Mouse (Mus musculus) MEL (cell line): Measurements from ENCODE around the gene Olfr350. TPM values are rescaled to one million over a fixed set of nuclear protein-coding genes. Genes with fewer than 3 reads are reported as not detected.

Experiments used
- DNase-seq: peaks from one replicate; pipeline ENCODE4 v3.0.0; 2011; ENCODE audit warnings: low read depth, low spot score
- H3K27ac ChIP-seq: 2 replicates; pipeline ENCODE4 v1.5.1; 2012; ENCODE audit warnings: low read depth, mild to moderate bottlenecking, control low read depth, low read length, moderate library complexity; ENCODE audit not compliant: control insufficient read depth
- H3K27me3 ChIP-seq, 2 experiments: fragments of 150-350 bp in 1 of 2; sonication (generic) in 1 of 2; 2 replicates each; pipeline ENCODE4 v1.6.1; 2012; ENCODE audit warnings: low read length in 2 of 2, mild to moderate bottlenecking in 2 of 2, improper control_type of control experiment in 1 of 2, moderate library complexity in 1 of 2; ENCODE audit not compliant: insufficient read depth in 2 of 2, control insufficient read depth in 1 of 2
- H3K36me3 ChIP-seq, 2 experiments: 2 replicates each; pipeline ENCODE4 v1.6.1; 2012 to 2014; ENCODE audit warnings: low read length in 2 of 2, improper control_type of control experiment in 1 of 2, inconsistent platforms in 1 of 2, mild to moderate bottlenecking in 1 of 2; ENCODE audit not compliant: insufficient read depth in 2 of 2, control insufficient read depth in 1 of 2
- H3K4me1 ChIP-seq, 2 experiments: fragments of 150-350 bp in 1 of 2; sonication (generic) in 1 of 2; 2 replicates each; pipeline ENCODE4 v1.6.1; 2012; ENCODE audit warnings: low read length in 2 of 2, improper control_type of control experiment in 1 of 2, mild to moderate bottlenecking in 1 of 2; ENCODE audit not compliant: insufficient read depth in 2 of 2, control insufficient read depth in 1 of 2
- H3K4me3 ChIP-seq, 2 experiments: fragments of 150-350 bp in 1 of 2; sonication (generic) in 1 of 2; 2 replicates each; pipeline ENCODE4 v1.5.1; 2012; ENCODE audit warnings: low read depth in 2 of 2, low read length in 2 of 2, mild to moderate bottlenecking in 2 of 2, moderate library complexity in 2 of 2, control low read depth in 1 of 2, improper control_type of control experiment in 1 of 2; ENCODE audit not compliant: control insufficient read depth in 1 of 2, insufficient read depth in 1 of 2
- H3K79me2 ChIP-seq: 2 replicates; pipeline ENCODE4 v1.6.1; 2012; ENCODE audit warnings: mild to moderate bottlenecking, low read length, moderate library complexity; ENCODE audit not compliant: control insufficient read depth, poor library complexity, insufficient read depth
- H3K9ac ChIP-seq: 2 replicates; pipeline ENCODE4 v1.6.1; 2012; ENCODE audit warnings: low read depth, mild to moderate bottlenecking, control low read depth, low read length, moderate library complexity; ENCODE audit not compliant: control insufficient read depth, poor library complexity, severe bottlenecking
- H3K9me3 ChIP-seq: fragments of 150-350 bp; sonication (generic); replicated peaks from 2 replicates; pipeline ENCODE4 v1.6.1; 2012; ENCODE audit warnings: mild to moderate bottlenecking, low read length, improper control_type of control experiment, moderate library complexity; ENCODE audit not compliant: insufficient read depth
- BHLHE40 ChIP-seq: IDR thresholded peaks from 2 replicates; pipeline ENCODE4 v1.6.1; 2012; ENCODE audit warnings: low read depth, mild to moderate bottlenecking, inconsistent platforms, low read length, improper control_type of control experiment, borderline replicate concordance
- CHD1 ChIP-seq: IDR thresholded peaks from 2 replicates; pipeline ENCODE4 v1.6.1; 2012; ENCODE audit warnings: low read depth, mild to moderate bottlenecking, inconsistent platforms, low read length, improper control_type of control experiment
- CHD2 ChIP-seq: IDR thresholded peaks from 2 replicates; pipeline ENCODE4 v1.6.1; 2011; ENCODE audit warnings: low read length, improper control_type of control experiment
- CTCF ChIP-seq, 3 experiments: IDR thresholded peaks in 2 of 3; conservative IDR thresholded peaks in 1 of 3; 2 replicates each; pipeline ENCODE4 v1.5.1; 2011 to 2012; ENCODE audit warnings: low read length in 3 of 3, low read depth in 2 of 3, mild to moderate bottlenecking in 2 of 3, improper control_type of control experiment in 1 of 3, inconsistent platforms in 1 of 3, mixed read lengths in 1 of 3, moderate library complexity in 1 of 3; ENCODE audit not compliant: control insufficient read depth in 1 of 3, insufficient read depth in 1 of 3, poor library complexity in 1 of 3, severe bottlenecking in 1 of 3
- E2F4 ChIP-seq: IDR thresholded peaks from 2 replicates; pipeline ENCODE4 v1.6.1; 2011; ENCODE audit warnings: low read depth, low read length, improper control_type of control experiment, borderline replicate concordance
- ELF1 ChIP-seq: IDR thresholded peaks from 2 replicates; pipeline ENCODE4 v1.6.1; 2014; ENCODE audit warnings: low read depth, mild to moderate bottlenecking, inconsistent platforms, low read length, improper control_type of control experiment, moderate library complexity
- EP300 ChIP-seq, 2 experiments: IDR thresholded peaks; 2 replicates each; pipeline ENCODE4 v1.6.1; 2011; ENCODE audit warnings: improper control_type of control experiment in 2 of 2, low read length in 2 of 2, low read depth in 1 of 2, mild to moderate bottlenecking in 1 of 2
- HCFC1 ChIP-seq: IDR thresholded peaks from 2 replicates; pipeline ENCODE4 v1.6.1; 2012; ENCODE audit warnings: low read depth, mild to moderate bottlenecking, inconsistent platforms, low read length, improper control_type of control experiment, moderate library complexity
- MAX ChIP-seq: IDR thresholded peaks from 2 replicates; pipeline ENCODE4 v1.6.1; 2011; ENCODE audit warnings: low read length, improper control_type of control experiment
- MXI1 ChIP-seq: IDR thresholded peaks from 2 replicates; pipeline ENCODE4 v1.6.1; 2011; ENCODE audit warnings: mild to moderate bottlenecking, low read depth, low read length, improper control_type of control experiment
- NELFE ChIP-seq: IDR thresholded peaks from 2 replicates; pipeline ENCODE4 v1.6.1; 2011; ENCODE audit warnings: low read depth, low read length, improper control_type of control experiment
- NRF1 ChIP-seq: IDR thresholded peaks from 2 replicates; pipeline ENCODE4 v1.6.1; 2014; ENCODE audit warnings: low read depth, mild to moderate bottlenecking, inconsistent platforms, low read length, improper control_type of control experiment, moderate library complexity; ENCODE audit not compliant: poor library complexity, insufficient read depth, severe bottlenecking
- POLR2A ChIP-seq, 2 experiments: IDR thresholded peaks; 2 replicates each; pipeline ENCODE4 v1.6.1; 2011 to 2012; ENCODE audit warnings: low read length in 2 of 2, mild to moderate bottlenecking in 2 of 2, control low read depth in 1 of 2, improper control_type of control experiment in 1 of 2, low read depth in 1 of 2, moderate library complexity in 1 of 2; ENCODE audit not compliant: control insufficient read depth in 1 of 2, insufficient read depth in 1 of 2, poor library complexity in 1 of 2
- SMC3 ChIP-seq: IDR thresholded peaks from 2 replicates; pipeline ENCODE4 v1.6.1; 2011; ENCODE audit warnings: low read depth, low read length, improper control_type of control experiment
- TAL1 ChIP-seq: IDR thresholded peaks from 2 replicates; pipeline ENCODE4 v1.6.1; 2012; ENCODE audit warnings: mild to moderate bottlenecking, inconsistent platforms, low read length, moderate library complexity, mixed read lengths
- ZC3H11A ChIP-seq: IDR thresholded peaks from 2 replicates; pipeline ENCODE4 v1.6.1; 2012; ENCODE audit warnings: low read depth, mild to moderate bottlenecking, inconsistent platforms, low read length, improper control_type of control experiment
- ZMIZ1 ChIP-seq: IDR thresholded peaks from 2 replicates; pipeline ENCODE4 v1.6.1; 2012; ENCODE audit warnings: low read depth, mild to moderate bottlenecking, inconsistent platforms, low read length, improper control_type of control experiment, moderate library complexity
- ZNF384 ChIP-seq: IDR thresholded peaks from 2 replicates; pipeline ENCODE4 v1.6.1; 2012; ENCODE audit warnings: low read depth, mild to moderate bottlenecking, inconsistent platforms, low read length, improper control_type of control experiment
- polyA plus RNA-seq, 2 experiments: library from polyadenylated mRNA; stranded (reverse) in 1 of 2; unstranded in 1 of 2; fragments of >175 nt in 1 of 2; fragments of >200 nt in 1 of 2; gene quantifications; 2 replicates each; pipeline versions ENCODE4 v1.2.1 to v1.2.4; 2012; ENCODE audit warnings: low replicate concordance in 2 of 2, low read depth in 1 of 2; ENCODE audit not compliant: insufficient read length in 2 of 2, insufficient read depth in 1 of 2, missing spikeins in 1 of 2
- total RNA-seq: library from RNA; depleted of rRNA; stranded (reverse); fragments of 300-350 nt; gene quantifications from 2 replicates; pipeline ENCODE4 v1.2.3, GENCODE M21; 2012; rRNA removed

Olfr350 gene
- total and polyA plus RNA-seq, 3 experiments, result not detected

GRCm38 (mm10) chr2:36892836-36893235 lies 46.7 kb downstream of the Olfr350 start, which contains the start of gene Olfr353:
Gene Olfr353, minus strand, starts transcription at chr2:36892936.
- Histone ChIP-seq H3K9ac (no peak within 1 kb of the TSS), H3K27me3 (no peaks in the 10 kb centered on the region), H3K27ac (no peak within 1 kb of the TSS), H3K4me3 (no peak within 1 kb of the TSS), H3K36me3 (no peaks in the 10 kb centered on the region), H3K9me3 (no peaks in the 10 kb centered on the region), H3K4me1 (no peaks in the 10 kb centered on the region), H3K79me2 (no peaks in the 10 kb centered on the region)
- no peak for DNase-seq
- TF ChIP-seq ZC3H11A (no peak), ZNF384 (no peak)

- DNase-seq, result no peak
- H3K27ac ChIP-seq, result no peak overlapping the region
- no peaks in the 10 kb centered on the region for H3K4me1 ChIP-seq
- no peak for TF ChIP-seq EP300 (IDR thresholded peaks at IDR 0.05; ENCODE audit: low read depth in 1 of 2, low read length in 2 of 2)
- no peak for TF ChIP-seq ZMIZ1
- no peak for TF ChIP-seq SMC3
- TF ChIP-seq HCFC1, result no peak
- no peak for TF ChIP-seq NRF1
- no peak for TF ChIP-seq CHD2
- no peak for TF ChIP-seq CHD1
- no peak for TF ChIP-seq BHLHE40
- TF ChIP-seq CTCF (IDR thresholded peaks at IDR 0.05 in 2 of 3, conservative IDR thresholded peaks at IDR 0.05 in 1 of 3; ENCODE audit: control insufficient read depth in 1 of 3, insufficient read depth in 1 of 3, low read depth in 2 of 3, low read length in 3 of 3, poor library complexity in 1 of 3, severe bottlenecking in 1 of 3), result no peak
- no peak for TF ChIP-seq TAL1
- no peak for TF ChIP-seq MXI1
- no peak for TF ChIP-seq MAX
- TF ChIP-seq NELFE, result no peak
- TF ChIP-seq POLR2A (IDR thresholded peaks at IDR 0.05; ENCODE audit: control insufficient read depth in 1 of 2, insufficient read depth in 1 of 2, low read depth in 1 of 2, low read length in 2 of 2, poor library complexity in 1 of 2), result no peak
- no peak for TF ChIP-seq ELF1
- no peak for TF ChIP-seq E2F4
- no peaks in the 10 kb centered on the region for H3K9me3 ChIP-seq
- H3K4me3 ChIP-seq, result no peak overlapping the region
- H3K36me3 ChIP-seq, result no peaks in the 10 kb centered on the region
- no peaks in the 10 kb centered on the region for H3K27me3 ChIP-seq
- H3K79me2 ChIP-seq, result no peaks in the 10 kb centered on the region
- no peak overlapping the region for H3K9ac ChIP-seq
These were observed 51.0 kb downstream of the Olfr350 start for GRCm38 (mm10) chr2:36897114-36897513.

Other genes with a start within 250 kb of the Olfr350 start
- not detected in 2 replicates for gene Olfr345, start 206.3 kb upstream of the Olfr350 start, total RNA-seq
- gene Olfr345, start 206.3 kb upstream of the Olfr350 start, polyA plus RNA-seq, result not detected
- not detected in 2 replicates for gene Olfr346, start 160.5 kb upstream of the Olfr350 start, total RNA-seq
- gene Olfr346, start 160.5 kb upstream of the Olfr350 start, polyA plus RNA-seq, result not detected
- not detected in 2 replicates for gene Olfr347, start 114.4 kb upstream of the Olfr350 start, total RNA-seq
- gene Olfr347, start 114.4 kb upstream of the Olfr350 start, polyA plus RNA-seq, result not detected
- not detected in 2 replicates for gene Olfr348, start 62.0 kb upstream of the Olfr350 start, total RNA-seq
- gene Olfr348, start 62.0 kb upstream of the Olfr350 start, polyA plus RNA-seq, result not detected
- gene Olfr50, start 55.8 kb upstream of the Olfr350 start, total RNA-seq, result not detected in 2 replicates
- gene Olfr50, start 55.8 kb upstream of the Olfr350 start, polyA plus RNA-seq, result not detected
- gene Olfr3, start 29.3 kb upstream of the Olfr350 start, total RNA-seq, result not detected in 2 replicates
- gene Olfr3, start 29.3 kb upstream of the Olfr350 start, polyA plus RNA-seq, result not detected
- not detected in 2 replicates for gene Olfr351, start 16.4 kb downstream of the Olfr350 start, total RNA-seq
- not detected for gene Olfr351, start 16.4 kb downstream of the Olfr350 start, polyA plus RNA-seq
- gene Olfr352, start 22.1 kb downstream of the Olfr350 start, total RNA-seq, result not detected in 2 replicates
- not detected for gene Olfr352, start 22.1 kb downstream of the Olfr350 start, polyA plus RNA-seq
- not detected in 2 replicates for gene Olfr353, start 46.6 kb downstream of the Olfr350 start, total RNA-seq
- not detected for gene Olfr353, start 46.6 kb downstream of the Olfr350 start, polyA plus RNA-seq
- gene Olfr354, start 59.4 kb downstream of the Olfr350 start, total RNA-seq, result not detected in 2 replicates
- gene Olfr354, start 59.4 kb downstream of the Olfr350 start, polyA plus RNA-seq, result not detected
- gene Olfr355, start 82.6 kb downstream of the Olfr350 start, total RNA-seq, result not detected in 2 replicates
- not detected for gene Olfr355, start 82.6 kb downstream of the Olfr350 start, polyA plus RNA-seq
- not detected in 2 replicates for gene Olfr356, start 90.8 kb downstream of the Olfr350 start, total RNA-seq
- not detected for gene Olfr356, start 90.8 kb downstream of the Olfr350 start, polyA plus RNA-seq
- not detected in 2 replicates for gene Olfr357, start 147.5 kb downstream of the Olfr350 start, total RNA-seq
- gene Olfr357, start 147.5 kb downstream of the Olfr350 start, polyA plus RNA-seq, result not detected
- gene Olfr358, start 163.0 kb downstream of the Olfr350 start, total RNA-seq, result not detected in 2 replicates
- not detected for gene Olfr358, start 163.0 kb downstream of the Olfr350 start, polyA plus RNA-seq
- gene Olfr360, start 219.4 kb downstream of the Olfr350 start, total RNA-seq, result not detected in 2 replicates
- not detected for gene Olfr360, start 219.4 kb downstream of the Olfr350 start, polyA plus RNA-seq
- gene Olfr361, start 243.0 kb downstream of the Olfr350 start, total RNA-seq, result not detected in 2 replicates
- not detected for gene Olfr361, start 243.0 kb downstream of the Olfr350 start, polyA plus RNA-seq